Comparison of ENCODE assay signal across 7 mouse cellular contexts in the genomic region with DNA sequence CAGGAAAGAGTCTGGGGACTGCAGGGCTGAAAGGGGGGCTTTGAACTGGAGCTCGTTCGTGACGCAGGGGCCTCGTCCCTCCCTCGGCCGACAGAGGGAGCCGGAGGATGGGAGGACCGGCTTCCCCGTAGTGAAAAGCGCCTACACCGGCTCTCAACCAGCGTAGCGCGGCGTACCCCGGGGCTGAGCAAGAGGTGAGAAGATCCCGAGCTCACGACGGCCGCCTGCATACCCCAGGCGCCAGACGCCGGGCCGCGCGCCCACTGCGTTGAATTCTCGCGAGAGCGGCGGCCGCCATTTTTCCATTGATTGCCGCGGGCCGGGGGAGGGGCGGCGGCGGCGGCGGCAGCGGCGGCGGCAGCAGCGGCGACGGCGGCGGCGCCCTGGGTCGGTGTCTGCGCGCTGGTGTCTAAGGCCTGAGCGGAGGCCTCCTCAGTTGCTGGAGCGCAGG. TPM values are rescaled to one million over a fixed set of nuclear protein-coding genes. Genes with fewer than 3 reads are reported as not detected.
DNase-seq lines count a peak whose midpoint lies in the region; ATAC-seq lines count a peak whose summit lies in the region.

A gene (plus strand): TSS at position 355 of the 451 bp plus-strand sequence.

- H3K4me3 ChIP-seq in embryonic facial prominence, embryonic 10.5 days: peak within 1 kb of the TSS; percentile 96
- H3K4me3 ChIP-seq in midbrain, embryonic 11.5 days (ENCODE audit: low read depth, low read length): peak within 1 kb of the TSS; percentile 92

- intact Hi-C loops in left cerebral cortex, postnatal 4 days (cut with DNase I): no loop called here

- peaks cover 28% of the 10 kb centered on the region for H3K4me1 ChIP-seq in embryonic facial prominence, embryonic 10.5 days
- peaks cover 21% of the 10 kb centered on the region for H3K4me1 ChIP-seq in midbrain, embryonic 11.5 days (ENCODE audit: control insufficient read depth, insufficient read depth, low read length)

- H3K27ac ChIP-seq in embryonic facial prominence, embryonic 10.5 days (replicated peaks): peak within 1 kb of the TSS; percentile 99
- peak within 1 kb of the TSS; percentile 97 for H3K27ac ChIP-seq in midbrain, embryonic 11.5 days (ENCODE audit: low read depth, low read length)

- DNase-seq in adrenal gland, postnatal 14 days: peak; percentile 91
- peak; percentile 92 for DNase-seq in embryonic facial prominence, embryonic 10.5 days (ENCODE audit: low spot score)
- peak; percentile 71 for DNase-seq in kidney, adult 11 months
- DNase-seq in left cerebral cortex, postnatal 4 days: peak; percentile 89
- peak; percentile 98 for DNase-seq in midbrain, embryonic 11.5 days (ENCODE audit: low spot score, missing footprints)
- DNase-seq in right cerebral cortex, postnatal 4 days: peak; percentile 91

- no peaks in the 10 kb centered on the region for H3K9me3 ChIP-seq in embryonic facial prominence, embryonic 10.5 days
- H3K9me3 ChIP-seq in midbrain, embryonic 11.5 days (ENCODE audit: control insufficient read depth, low read length): no peaks in the 10 kb centered on the region

- no peaks in the 10 kb centered on the region for H3K27me3 ChIP-seq in embryonic facial prominence, embryonic 10.5 days (replicated peaks; ENCODE audit: low read depth, poor library complexity, severe bottlenecking)
- no peaks in the 10 kb centered on the region for H3K27me3 ChIP-seq in midbrain, embryonic 11.5 days (ENCODE audit: control insufficient read depth, insufficient read depth, low read length)

- ATAC-seq in granulocyte monocyte progenitor cell, adult 5-6 weeks (replicated peaks; ENCODE audit: poor library complexity, severe bottlenecking): peak; percentile 88
- ATAC-seq in midbrain, embryonic 11.5 days (ENCODE audit: low FRiP score): peak; percentile 94

- peaks cover 6% of the 10 kb centered on the region for H3K36me3 ChIP-seq in embryonic facial prominence, embryonic 10.5 days (replicated peaks)
- H3K36me3 ChIP-seq in midbrain, embryonic 11.5 days (ENCODE audit: control insufficient read depth, insufficient read depth, low read length): no peaks in the 10 kb centered on the region

- H3K9ac ChIP-seq in midbrain, embryonic 11.5 days (ENCODE audit: low read length): peak within 1 kb of the TSS; percentile 99

- WGBS in embryonic facial prominence, embryonic 10.5 days: under 1% methylated on average over 54 of the region's 54 CpGs
- WGBS in midbrain, embryonic 11.5 days: under 1% methylated on average over 41 of the region's 54 CpGs

- peak within 1 kb of the TSS; percentile 78 for H3K4me2 ChIP-seq in midbrain, embryonic 11.5 days

RNA-seq across cellular contexts. Expression of the gene that starts here (rescaled TPM):
- total RNA-seq in adrenal gland, postnatal 14 days (2021): 62.6 and 63.0 TPM in 2 replicates
- polyA plus RNA-seq in embryonic facial prominence, embryonic 10.5 days (2016; fragmentation: Nextera tagmentation; extraction: Ambion mirVana): 88.0 and 90.9 TPM in 2 replicates
- 49.8 and 52.5 TPM in 2 replicates for total RNA-seq in granulocyte monocyte progenitor cell, adult 5-6 weeks (2014; fragmentation: Nextera tagmentation)
- 125 and 135 TPM in 2 replicates for total RNA-seq in granulocyte monocyte progenitor cell, adult 5-6 weeks (2017)
- 100 to 1,000 TPM in 1 of 2 experiments, 10 to 100 TPM in 1; 97.2 to 104 TPM for total RNA-seq in left cerebral cortex, postnatal 4 days (2021)
- 98.7 and 117 TPM in 2 replicates for polyA plus RNA-seq in midbrain, embryonic 11.5 days (2014; fragmentation: Nextera tagmentation; extraction: Ambion mirVana)

Comparison
In these comparisons a context has a peak if more than half of its experiments do, and no peak if none do; other contexts are left out.
1. Peak in every context shown above with its lines: DNase-seq, ATAC-seq, H3K4me3 ChIP-seq and H3K27ac ChIP-seq.